Mouse (Mus musculus) left cerebral cortex, adult 8-10 months (tissue): ENCODE data around the gene Fam240b. TPM values are rescaled to one million over a fixed set of nuclear protein-coding genes. Genes with fewer than 3 reads are reported as not detected.
A peak's percentile ranks its signal among the peaks of the same experiment; 100 is the strongest.

ENCODE experiments used
- DNase-seq, 2 experiments: peaks; one replicate each; pipeline ENCODE4 v3.0.0; 2022; ENCODE audit warnings: low spot score in 2 of 2
- total RNA-seq, 4 experiments: library from RNA; stranded (reverse); gene quantifications; 2 replicates each; pipeline ENCODE4 v1.2.4; 2022

The Fam240b gene
- total RNA-seq, 4 experiments from 2014 or later, result not detected

GRCm38 (mm10) chr13:64440592-64440991, 57.0 kb downstream of the Fam240b start:
- no peak for DNase-seq

GRCm38 (mm10) chr13:64439471-64439870, 58.1 kb downstream of the Fam240b start:
- no peak for DNase-seq

DNA sequence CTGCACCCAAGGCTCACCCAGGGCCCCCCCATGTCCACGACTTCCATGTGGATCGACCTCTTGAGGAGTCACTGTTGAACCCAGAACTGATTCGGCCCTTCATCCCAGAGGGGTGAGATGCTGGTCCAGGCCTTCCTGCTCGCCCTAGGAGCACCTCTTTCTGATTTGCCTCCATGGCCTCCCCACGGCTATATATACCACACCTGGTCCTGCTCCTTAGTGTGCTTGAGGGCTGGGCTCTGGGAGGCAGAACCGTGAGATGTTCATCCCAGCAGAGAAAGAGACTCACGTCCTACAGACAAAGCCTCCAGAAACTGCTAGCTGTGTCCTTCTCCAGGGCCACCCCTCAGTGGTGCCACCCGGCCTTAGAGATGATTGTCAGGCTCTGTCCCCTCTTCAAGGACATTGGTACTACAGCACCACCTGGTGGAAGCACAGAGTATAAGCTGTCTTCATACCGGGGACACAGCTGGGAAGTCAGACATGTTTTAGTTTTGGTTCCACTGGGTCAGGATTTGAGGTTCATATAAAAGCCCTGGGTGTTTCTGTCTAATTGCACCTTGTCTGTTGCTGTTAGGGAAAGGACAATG, 58.6 kb downstream of the Fam240b start:
- DNase-seq, result peak in 1 of 2 experiments; percentile 44

GRCm38 (mm10) chr13:64437801-64438200, 59.8 kb downstream of the Fam240b start:
- DNase-seq, result no peak

DNA sequence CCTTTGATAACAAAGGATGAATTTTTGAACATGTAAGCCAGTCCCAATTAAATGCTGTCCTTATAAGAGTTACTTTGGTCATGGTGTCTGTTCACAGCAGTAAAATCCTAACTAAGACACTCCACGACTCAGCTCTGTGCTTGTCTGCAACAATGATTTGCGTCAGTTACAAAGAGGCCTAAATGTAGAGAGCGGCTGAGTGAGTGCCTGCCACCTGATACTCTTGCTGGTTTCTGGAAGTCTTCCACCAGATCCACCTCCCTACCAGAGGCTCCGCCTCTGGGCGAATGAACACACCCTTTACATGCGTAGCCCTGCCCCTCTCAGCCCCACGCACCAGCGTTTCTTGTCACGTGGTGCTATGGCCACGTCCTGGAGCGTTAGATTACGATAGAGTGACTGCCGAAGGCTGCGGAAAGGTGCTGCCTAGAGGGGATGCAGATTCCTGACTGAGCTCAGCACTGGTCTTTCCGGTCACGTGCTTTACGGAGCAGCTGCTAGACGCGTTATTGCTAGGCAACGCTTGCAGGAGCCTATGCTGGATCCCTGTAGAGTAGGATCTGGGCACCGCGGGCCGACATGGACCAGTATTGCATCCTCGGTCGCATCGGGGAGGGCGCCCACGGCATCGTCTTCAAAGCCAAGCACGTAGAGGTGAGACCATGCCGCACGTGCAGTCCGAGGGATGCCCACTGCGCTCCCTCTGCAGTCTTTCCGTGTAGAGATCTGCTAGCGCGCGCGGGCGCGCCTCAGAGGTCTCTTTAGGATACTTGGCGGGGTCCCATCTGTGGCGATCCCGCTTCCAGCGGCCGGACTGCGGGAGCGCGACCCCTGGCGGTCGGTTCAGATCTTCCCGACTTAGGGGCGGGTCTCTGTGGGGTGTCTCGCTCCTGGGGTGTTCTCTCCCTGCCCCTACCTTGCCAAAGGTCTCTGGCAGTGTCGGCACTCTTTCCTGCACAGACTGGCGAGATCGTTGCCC, 65.3 kb downstream of the Fam240b start, which contains the start of gene Cdk20:
Gene Cdk20, plus strand, starts transcription at position 298 of the 979 bp plus-strand sequence.
- peak; percentile 84 to 98 for DNase-seq

Other genes starting within 250 kb of the Fam240b start
- 10 to 100 TPM; 15.0 to 21.0 (median 19.1) TPM for gene Cdc14b, start 222.5 kb downstream of the Fam240b start, total RNA-seq
- 10 to 100 TPM; 21.0 to 23.6 (median 23.1) TPM for gene Aaed1, start 185.1 kb downstream of the Fam240b start, total RNA-seq
- 100 to 1,000 TPM; 129 to 196 (median 170) TPM for gene Ctsl, start 126.9 kb downstream of the Fam240b start, total RNA-seq
- gene Cdk20, start 65.5 kb downstream of the Fam240b start, total RNA-seq, result 10 to 100 TPM; 10.1 to 15.2 (median 10.6) TPM